Mouse (Mus musculus) kidney, postnatal 0 days (tissue): ENCODE results near the gene Trpm3. TPM values are rescaled to one million over a fixed set of nuclear protein-coding genes. Genes with fewer than 3 reads are reported as not detected.

ENCODE experiments used
- ATAC-seq: fragments of 200-750 bp; cut with Nextera tagmentation; replicated peaks from 2 replicates; pipeline ENCODE4 v1.8.0; 2017; ENCODE audit warnings: low read depth, moderate number of reproducible peaks, moderate TSS enrichment, moderate library complexity; ENCODE audit not compliant: low FRiP score
- DNase-seq: peaks from one replicate; pipeline ENCODE4 v3.0.0-alpha.2; 2016; ENCODE audit warnings: low spot score
- H3K27ac ChIP-seq: fragments of 300-500 bp; sonication (generic); 2 replicates; pipeline ENCODE4 v1.5.1; 2014; ENCODE audit warnings: mild to moderate bottlenecking
- H3K27me3 ChIP-seq: fragments of 300-500 bp; sonication (generic); 2 replicates; pipeline ENCODE4 v1.6.1; 2014; ENCODE audit warnings: low read length, mixed read lengths; ENCODE audit not compliant: insufficient read depth
- H3K36me3 ChIP-seq: fragments of 300-500 bp; sonication (generic); 2 replicates; pipeline ENCODE4 v1.6.1; 2014; ENCODE audit warnings: low read length, mixed read lengths; ENCODE audit not compliant: insufficient read depth
- H3K4me1 ChIP-seq: fragments of 300-500 bp; sonication (generic); replicated peaks from 2 replicates; pipeline ENCODE4 v1.6.1; 2014; ENCODE audit warnings: antibody characterized with exemption, low read length, mixed read lengths; ENCODE audit not compliant: insufficient read depth
- H3K4me2 ChIP-seq: fragments of 300-500 bp; sonication (generic); 2 replicates; pipeline ENCODE4 v1.6.1; 2014; ENCODE audit warnings: mild to moderate bottlenecking, low read length, moderate library complexity, mixed read lengths
- H3K4me3 ChIP-seq: fragments of 300-500 bp; sonication (generic); replicated peaks from 2 replicates; pipeline ENCODE4 v1.5.1; 2014; ENCODE audit warnings: low read depth, low read length
- H3K9ac ChIP-seq: fragments of 300-500 bp; sonication (generic); 2 replicates; pipeline ENCODE4 v1.6.1; 2014; ENCODE audit warnings: low read depth, low read length
- H3K9me3 ChIP-seq: fragments of 300-500 bp; sonication (generic); replicated peaks from 2 replicates; pipeline ENCODE4 v1.6.1; 2016; ENCODE audit warnings: low read length, inconsistent platforms, mixed read lengths
- CTCF ChIP-seq: IDR thresholded peaks from 2 replicates; pipeline ENCODE4 v1.5.1; 2016; ENCODE audit warnings: antibody characterized with exemption, low read depth, mild to moderate bottlenecking, moderate library complexity
- WGBS: fragments of 180-500 bp; shearing (Covaris S2); extraction: QIAGEN DNeasy Blood & Tissue Kit; methylation state at CpG from one replicate; pipeline ENCODE4 v1.1.7; 2014; 5-methylcytosine and 5-hydroxymethylcytosine counted together
- polyA plus RNA-seq: library from polyadenylated mRNA; unstranded; fragments of >200 nt; fragmentation: Nextera tagmentation; extraction: Ambion mirVana; gene quantifications from 2 replicates; pipeline ENCODE4 v1.2.1, GENCODE M21; 2015

Trpm3 gene
- polyA plus RNA-seq, 1 experiment from 2014 or later = 2.1 TPM

GRCm38 (mm10) chr19:22758496-22758895 is 619.6 kb downstream of the Trpm3 start:
- no peaks in the 10 kb centered on the region for H3K9me3 ChIP-seq
- ATAC-seq (no peak), DNase-seq (no peak)
- H3K36me3 ChIP-seq = no peaks in the 10 kb centered on the region
- 82% methylated on average over 2 of the region's 2 CpGs for WGBS
- H3K4me3 ChIP-seq = no peak overlapping the region
- H3K27me3 ChIP-seq = no peaks in the 10 kb centered on the region
- no peak overlapping the region for H3K27ac ChIP-seq
- no peak for TF ChIP-seq CTCF
- H3K4me1 ChIP-seq = no peaks in the 10 kb centered on the region
- H3K4me2 ChIP-seq = no peak overlapping the region
- H3K9ac ChIP-seq = no peak overlapping the region

GRCm38 (mm10) chr19:22768242-22768641 is 629.4 kb downstream of the Trpm3 start:
- Histone ChIP-seq H3K9me3 (no peaks in the 10 kb centered on the region), H3K4me1 (no peaks in the 10 kb centered on the region), H3K27me3 (no peaks in the 10 kb centered on the region), H3K9ac (no peak overlapping the region), H3K4me3 (no peak overlapping the region), H3K27ac (no peak overlapping the region), H3K36me3 (no peaks in the 10 kb centered on the region), H3K4me2 (no peak overlapping the region)
- ATAC-seq (no peak), DNase-seq (no peak)
- 61% methylated on average over 3 of the region's 3 CpGs for WGBS
- no peak for TF ChIP-seq CTCF

GRCm38 (mm10) chr19:22775191-22775695 is 636.4 kb downstream of the Trpm3 start:
- no peaks in the 10 kb centered on the region for H3K4me1 ChIP-seq
- no peak overlapping the region for H3K4me3 ChIP-seq
- no peak for TF ChIP-seq CTCF
- DNase-seq (no peak), ATAC-seq (no peak)
- H3K36me3 ChIP-seq = no peaks in the 10 kb centered on the region
- no peak overlapping the region for H3K4me2 ChIP-seq
- H3K27ac ChIP-seq = no peak overlapping the region
- no peaks in the 10 kb centered on the region for H3K27me3 ChIP-seq
- 77% methylated on average over 3 of the region's 3 CpGs for WGBS
- no peaks in the 10 kb centered on the region for H3K9me3 ChIP-seq
- no peak overlapping the region for H3K9ac ChIP-seq

GRCm38 (mm10) chr19:22780192-22780843 is 641.5 kb downstream of the Trpm3 start:
- no peak for TF ChIP-seq CTCF
- Histone ChIP-seq H3K27ac (no peak overlapping the region), H3K36me3 (no peaks in the 10 kb centered on the region), H3K4me2 (no peak overlapping the region), H3K4me3 (no peak overlapping the region), H3K4me1 (no peaks in the 10 kb centered on the region), H3K9ac (no peak overlapping the region), H3K27me3 (no peaks in the 10 kb centered on the region), H3K9me3 (no peaks in the 10 kb centered on the region)
- DNase-seq (no peak), ATAC-seq (no peak)
- 88% methylated on average over 7 of the region's 7 CpGs for WGBS

- H3K9me3 ChIP-seq = no peaks in the 10 kb centered on the region
- H3K4me1 ChIP-seq = no peaks in the 10 kb centered on the region
- no peak for TF ChIP-seq CTCF
- H3K27ac ChIP-seq = no peak overlapping the region
- H3K9ac ChIP-seq = no peak overlapping the region
- no peak overlapping the region for H3K4me3 ChIP-seq
- ATAC-seq (no peak), DNase-seq (no peak)
- H3K27me3 ChIP-seq = no peaks in the 10 kb centered on the region
- H3K36me3 ChIP-seq = no peaks in the 10 kb centered on the region
- no peak overlapping the region for H3K4me2 ChIP-seq
Observed at GRCm38 (mm10) chr19:22781579-22781978, 642.7 kb downstream of the Trpm3 start.

GRCm38 (mm10) chr19:22783745-22784144 is 644.9 kb downstream of the Trpm3 start:
- Histone ChIP-seq H3K36me3 (no peaks in the 10 kb centered on the region), H3K4me2 (no peak overlapping the region), H3K9ac (no peak overlapping the region), H3K4me3 (no peak overlapping the region), H3K27me3 (no peaks in the 10 kb centered on the region), H3K4me1 (no peaks in the 10 kb centered on the region), H3K9me3 (no peaks in the 10 kb centered on the region), H3K27ac (no peak overlapping the region)
- WGBS = 69% methylated on average over 2 of the region's 2 CpGs
- DNase-seq = no peak
- ATAC-seq = no peak
- TF ChIP-seq CTCF = no peak

GRCm38 (mm10) chr19:22789753-22790152 is 650.9 kb downstream of the Trpm3 start:
- Histone ChIP-seq H3K4me1 (no peaks in the 10 kb centered on the region), H3K27me3 (no peaks in the 10 kb centered on the region), H3K9me3 (no peaks in the 10 kb centered on the region), H3K27ac (no peak overlapping the region), H3K9ac (no peak overlapping the region), H3K36me3 (no peaks in the 10 kb centered on the region), H3K4me2 (no peak overlapping the region), H3K4me3 (no peak overlapping the region)
- WGBS = 56% methylated on average over 3 of the region's 3 CpGs
- TF ChIP-seq CTCF = no peak
- DNase-seq (no peak), ATAC-seq (no peak)
